Mouse (Mus musculus) bone marrow, adult 2 months (tissue): ENCODE results near the gene Nfam1.

ENCODE experiments used
- CTCF ChIP-seq: fragments of 200-500 bp; IDR thresholded peaks from 2 replicates; pipeline ENCODE4 v1.5.1; 2011; ENCODE audit warnings: low read length, control low read depth; ENCODE audit not compliant: control insufficient read depth, insufficient read depth
- POLR2A ChIP-seq: fragments of 200-500 bp; IDR thresholded peaks from 2 replicates; pipeline ENCODE4 v1.6.1; 2011; ENCODE audit warnings: low read depth, mild to moderate bottlenecking, control low read depth, low read length, borderline replicate concordance; ENCODE audit not compliant: control insufficient read depth

DNA sequence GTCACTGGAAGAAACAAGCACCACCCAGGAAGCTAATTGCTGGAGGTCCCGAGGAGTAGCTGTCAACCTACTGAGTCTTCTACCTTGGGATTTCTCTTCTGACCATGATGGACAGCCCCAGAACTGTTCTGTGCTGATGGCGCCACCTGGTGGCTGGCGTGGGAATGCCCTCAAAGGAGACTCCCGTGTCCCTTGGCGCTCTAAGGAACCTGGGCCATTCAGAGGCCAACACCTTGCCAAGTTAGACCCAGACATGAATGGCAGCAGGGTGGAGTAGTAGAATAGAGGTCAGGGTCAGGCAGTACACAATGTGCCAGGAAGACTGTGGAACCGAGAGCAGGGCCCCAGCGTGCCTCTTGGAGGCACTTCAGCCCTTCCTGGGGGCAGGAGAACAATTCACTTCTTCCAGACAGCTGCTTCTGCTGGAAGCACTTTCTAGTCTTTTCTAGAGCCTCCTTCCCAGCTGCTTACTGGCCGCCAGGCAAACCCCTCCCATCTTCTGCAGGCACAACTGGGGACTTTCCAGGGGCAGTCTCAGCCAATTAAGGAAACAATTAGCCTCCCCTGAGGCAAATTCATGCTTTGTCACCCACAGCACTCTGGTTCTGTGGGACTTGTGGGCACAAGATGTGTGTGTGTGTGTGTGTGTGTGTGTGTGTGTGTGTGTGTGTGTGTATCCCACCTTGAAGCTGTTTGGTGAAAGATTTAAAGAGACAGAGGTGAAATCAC, 4.8 kb upstream of the Nfam1 start:
- TF ChIP-seq CTCF (peak; percentile 98), POLR2A (no peak)
